Mouse (Mus musculus) splenic B cell, adult 2 months (primary cell): ENCODE data around the gene Slc13a3.
A peak's percentile ranks its signal among the peaks of the same experiment; 100 is the strongest.
"Not testable (repeated sequence)": the region's sequence is repeated elsewhere in the genome, so short reads cannot be mapped to it uniquely, and the experiment has no call there.

Source experiments
- DNase-seq: peaks from one replicate; pipeline ENCODE4 v3.0.0-alpha.2; 2011; ENCODE audit warnings: low read depth, low spot score
- H3K27me3 ChIP-seq: 2 replicates; pipeline ENCODE4 v1.6.1; 2012; ENCODE audit warnings: mild to moderate bottlenecking, low read length, moderate library complexity, mixed read lengths; ENCODE audit not compliant: control insufficient read depth, poor library complexity, insufficient read depth, severe bottlenecking
- H3K36me3 ChIP-seq: 2 replicates; pipeline ENCODE4 v1.6.1; 2012; ENCODE audit warnings: mild to moderate bottlenecking, low read length, moderate library complexity, mixed read lengths; ENCODE audit not compliant: control insufficient read depth, poor library complexity, insufficient read depth, severe bottlenecking

Gene Slc13a3

GRCm38 (mm10) chr2:165473003-165473402, at the start of gene Slc13a3:
Gene Slc13a3, minus strand, starts transcription at chr2:165473230.
- Histone ChIP-seq H3K27me3 (no peaks in the 10 kb centered on the region), H3K36me3 (no peaks in the 10 kb centered on the region)
- DNase-seq = no peak

GRCm38 (mm10) chr2:165515178-165515728, 42.2 kb upstream of the Slc13a3 start:
- no peaks in the 10 kb centered on the region for H3K27me3 ChIP-seq
- DNase-seq = no peak
- no peaks in the 10 kb centered on the region for H3K36me3 ChIP-seq

- DNase-seq = no peak
- Histone ChIP-seq H3K36me3 (no peaks in the 10 kb centered on the region), H3K27me3 (no peaks in the 10 kb centered on the region)
These were observed 40.0 kb upstream of the Slc13a3 start for GRCm38 (mm10) chr2:165512870-165513600.

GRCm38 (mm10) chr2:165512426-165512825, 39.4 kb upstream of the Slc13a3 start:
- Histone ChIP-seq H3K27me3 (no peaks in the 10 kb centered on the region), H3K36me3 (no peaks in the 10 kb centered on the region)
- DNase-seq = no peak

GRCm38 (mm10) chr2:165511530-165511929, 38.5 kb upstream of the Slc13a3 start:
- not testable (repeated sequence) for H3K27me3 ChIP-seq, H3K36me3 ChIP-seq, DNase-seq

GRCm38 (mm10) chr2:165510914-165511458, 38.0 kb upstream of the Slc13a3 start:
- H3K36me3 ChIP-seq, H3K27me3 ChIP-seq, DNase-seq: not testable (repeated sequence)

GRCm38 (mm10) chr2:165510466-165510865, 37.4 kb upstream of the Slc13a3 start:
- Histone ChIP-seq H3K36me3 (no peaks in the 10 kb centered on the region), H3K27me3 (no peaks in the 10 kb centered on the region)
- no peak for DNase-seq

GRCm38 (mm10) chr2:165509686-165510085, 36.7 kb upstream of the Slc13a3 start:
- no peak for DNase-seq
- H3K27me3 ChIP-seq = no peaks in the 10 kb centered on the region
- no peaks in the 10 kb centered on the region for H3K36me3 ChIP-seq

GRCm38 (mm10) chr2:165503259-165504203, 30.5 kb upstream of the Slc13a3 start, which contains the start of gene Slc2a10:
Gene Slc2a10, plus strand, starts transcription at chr2:165503787.
- H3K36me3 ChIP-seq = no peaks in the 10 kb centered on the region
- no peak for DNase-seq
- no peaks in the 10 kb centered on the region for H3K27me3 ChIP-seq

GRCm38 (mm10) chr2:165498816-165499215, 25.8 kb upstream of the Slc13a3 start:
- DNase-seq = no peak
- no peaks in the 10 kb centered on the region for H3K36me3 ChIP-seq
- no peaks in the 10 kb centered on the region for H3K27me3 ChIP-seq

GRCm38 (mm10) chr2:165497706-165498275, 24.8 kb upstream of the Slc13a3 start:
- no peaks in the 10 kb centered on the region for H3K27me3 ChIP-seq
- DNase-seq = no peak
- no peaks in the 10 kb centered on the region for H3K36me3 ChIP-seq

- peak; percentile 72 for DNase-seq
- Histone ChIP-seq H3K36me3 (no peaks in the 10 kb centered on the region), H3K27me3 (no peaks in the 10 kb centered on the region)
These were observed 23.2 kb upstream of the Slc13a3 start for GRCm38 (mm10) chr2:165496251-165496650.

- Histone ChIP-seq H3K36me3 (peaks cover 4% of the 10 kb centered on the region; the same call in 1 of the 2 replicates), H3K27me3 (no peaks in the 10 kb centered on the region)
- DNase-seq = no peak
These were observed 21.5 kb upstream of the Slc13a3 start for GRCm38 (mm10) chr2:165494495-165494894.

- Histone ChIP-seq H3K36me3 (peaks cover 6% of the 10 kb centered on the region; the same call in 1 of the 2 replicates), H3K27me3 (no peaks in the 10 kb centered on the region)
- DNase-seq = no peak
These were observed 20.7 kb upstream of the Slc13a3 start for GRCm38 (mm10) chr2:165493587-165494210.
